Mouse (Mus musculus): ENCODE measurements around the gene Vamp1.

Vamp1 gene

GRCm38 (mm10) chr6:125215148-125215954 is at the start of gene Vamp1:
Vamp1 (plus strand) TSS chr6:125215551.
- DNase-seq, result peak; percentile 96

DNA sequence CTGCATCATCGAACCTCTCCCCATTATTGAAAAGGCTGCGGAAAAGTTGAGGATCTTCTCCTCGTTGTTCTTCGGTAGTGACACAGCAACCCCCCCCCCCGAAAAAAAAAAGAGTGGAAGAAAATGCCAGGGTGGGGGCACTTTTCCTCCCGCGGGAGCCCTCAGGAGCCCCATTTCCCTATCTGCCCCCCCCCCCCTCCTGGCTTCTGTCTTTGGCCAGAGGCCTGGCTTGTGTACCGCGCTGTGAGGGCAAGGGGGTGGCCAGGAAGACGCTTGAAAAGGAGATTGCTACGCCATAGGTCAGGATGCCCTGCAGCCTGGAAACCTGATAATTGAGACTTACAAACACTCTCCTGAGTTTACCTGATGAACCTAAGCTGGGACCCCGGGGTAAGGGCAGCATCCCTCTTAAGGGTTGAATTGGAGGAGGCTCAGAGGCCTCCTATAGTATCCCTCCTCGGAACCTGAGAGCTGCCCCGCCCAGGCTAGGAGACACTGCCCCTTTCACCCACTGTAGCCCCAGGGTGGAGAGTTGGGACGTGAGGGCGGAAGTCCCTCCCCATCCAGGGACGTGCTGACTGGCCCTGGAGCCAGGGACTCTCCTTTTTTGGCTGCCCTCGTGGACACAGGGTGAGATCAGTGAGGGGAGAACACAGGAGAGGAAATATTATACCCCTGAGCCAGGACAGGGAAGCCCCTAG is 49.1 kb upstream of the Vamp1 start, which contains the start of gene Gapdh:
Gene Gapdh (minus strand): TSS at position 417 of the 701 bp plus-strand sequence.
- peak; percentile 84 for DNase-seq

GRCm38 (mm10) chr6:125166861-125167650 is 48.3 kb upstream of the Vamp1 start:
- DNase-seq, result peak; percentile 41

DNA sequence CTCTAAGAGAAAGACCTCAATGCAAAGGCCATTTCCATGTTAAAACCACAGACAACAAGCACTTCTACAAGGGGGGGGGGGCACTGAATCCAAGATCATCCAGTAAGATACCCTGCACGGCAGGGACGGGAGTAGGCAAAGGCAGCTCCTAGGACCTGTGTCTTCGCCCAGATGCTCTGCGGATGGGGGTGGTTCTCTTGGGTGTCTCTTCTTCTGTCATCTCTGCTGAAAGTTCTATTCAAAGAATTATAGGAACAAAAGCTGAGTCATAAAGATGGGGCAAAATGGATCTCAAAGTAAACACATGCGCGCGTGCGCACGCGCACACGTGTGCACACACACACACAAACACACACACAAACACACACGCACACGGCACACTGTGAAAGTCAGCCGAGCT is 47.3 kb upstream of the Vamp1 start:
- no peak for DNase-seq

DNA sequence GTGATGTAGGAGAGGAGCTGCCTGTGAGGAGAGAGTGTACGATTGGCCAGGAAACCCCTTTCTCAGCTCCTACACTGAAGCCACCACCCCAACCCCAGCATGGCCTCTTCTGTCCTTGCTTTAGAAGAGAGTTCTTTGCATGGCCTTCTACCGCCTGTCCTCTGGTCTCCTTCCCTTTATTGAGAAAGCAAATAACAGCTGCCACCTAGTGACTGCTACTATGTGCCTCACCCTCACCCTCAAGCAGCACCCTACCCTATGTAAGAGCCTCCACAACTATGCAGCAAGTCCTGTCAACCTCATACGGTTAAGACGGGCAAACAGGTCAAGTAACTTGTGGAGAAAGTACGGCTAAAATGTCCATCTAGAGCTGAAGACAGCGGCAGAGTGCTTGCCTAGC is 45.2 kb upstream of the Vamp1 start:
- DNase-seq, result no peak

DNA sequence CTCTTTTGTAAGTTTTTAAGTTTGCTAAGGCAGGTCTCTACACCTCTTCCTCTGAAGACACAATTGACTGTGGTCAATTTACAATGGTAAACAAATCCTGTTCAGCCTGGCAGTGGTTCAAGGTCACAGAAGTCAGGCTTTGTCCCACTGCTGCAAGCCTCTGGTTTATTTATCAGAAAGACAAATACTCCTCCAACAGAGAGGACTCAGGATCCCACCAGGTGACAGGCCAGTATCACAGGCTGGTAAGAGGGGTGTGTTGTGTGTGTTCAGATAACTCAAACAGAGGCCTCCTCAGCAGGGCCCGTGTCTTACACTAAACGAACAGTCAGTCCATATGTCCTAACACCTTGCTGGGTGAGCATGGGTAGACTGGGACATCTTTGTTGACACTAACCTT is 42.9 kb upstream of the Vamp1 start:
- DNase-seq, result no peak

- no peak for DNase-seq
Measured at GRCm38 (mm10) chr6:125173256-125173655, 42.1 kb upstream of the Vamp1 start.

DNA sequence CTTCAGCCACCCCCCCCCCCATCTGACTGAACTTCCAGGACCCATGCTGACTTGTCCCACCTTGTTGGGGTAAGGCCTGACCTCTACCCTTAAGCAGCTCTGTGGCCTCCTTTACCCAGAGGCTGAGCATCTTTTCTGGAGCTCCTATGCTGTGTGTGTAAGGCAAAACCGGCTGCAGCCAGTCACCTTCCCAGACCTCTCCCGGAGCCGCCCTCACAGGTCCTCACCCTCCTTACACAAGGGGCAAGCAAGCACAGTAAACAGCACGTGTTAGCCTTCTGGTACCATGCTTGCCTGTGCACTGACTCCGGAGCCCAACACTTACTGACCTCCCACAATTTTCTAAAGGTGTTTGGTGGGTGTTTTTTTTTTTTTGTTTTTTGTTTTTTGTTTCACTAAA is 39.9 kb upstream of the Vamp1 start:
- DNase-seq, result no peak

- no peak for DNase-seq
Measured at GRCm38 (mm10) chr6:125179601-125180000, 35.8 kb upstream of the Vamp1 start.

DNA sequence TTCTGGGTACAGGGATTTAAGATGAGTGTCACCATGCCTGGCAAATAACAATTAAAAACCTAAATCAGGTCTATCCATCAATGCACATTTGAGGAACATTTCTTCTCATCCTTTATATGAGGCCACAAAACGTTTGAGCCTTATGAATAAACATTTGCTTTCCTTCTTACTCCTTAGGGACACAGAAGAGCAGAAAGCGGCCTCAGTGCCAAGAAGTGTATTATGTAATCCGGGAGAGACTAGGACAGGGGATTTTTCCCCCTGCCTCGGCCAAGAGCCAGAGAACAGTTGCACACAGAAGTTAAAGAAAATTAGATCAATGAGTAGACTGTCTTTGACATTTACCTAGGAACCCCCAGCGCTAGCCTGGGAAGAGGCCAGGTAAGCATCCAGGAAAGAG is 33.2 kb upstream of the Vamp1 start:
- no peak for DNase-seq

GRCm38 (mm10) chr6:125186203-125186602 is 29.1 kb upstream of the Vamp1 start:
- DNase-seq, result no peak

- no peak for DNase-seq
Measured at GRCm38 (mm10) chr6:125190816-125191215, 24.5 kb upstream of the Vamp1 start.

DNA sequence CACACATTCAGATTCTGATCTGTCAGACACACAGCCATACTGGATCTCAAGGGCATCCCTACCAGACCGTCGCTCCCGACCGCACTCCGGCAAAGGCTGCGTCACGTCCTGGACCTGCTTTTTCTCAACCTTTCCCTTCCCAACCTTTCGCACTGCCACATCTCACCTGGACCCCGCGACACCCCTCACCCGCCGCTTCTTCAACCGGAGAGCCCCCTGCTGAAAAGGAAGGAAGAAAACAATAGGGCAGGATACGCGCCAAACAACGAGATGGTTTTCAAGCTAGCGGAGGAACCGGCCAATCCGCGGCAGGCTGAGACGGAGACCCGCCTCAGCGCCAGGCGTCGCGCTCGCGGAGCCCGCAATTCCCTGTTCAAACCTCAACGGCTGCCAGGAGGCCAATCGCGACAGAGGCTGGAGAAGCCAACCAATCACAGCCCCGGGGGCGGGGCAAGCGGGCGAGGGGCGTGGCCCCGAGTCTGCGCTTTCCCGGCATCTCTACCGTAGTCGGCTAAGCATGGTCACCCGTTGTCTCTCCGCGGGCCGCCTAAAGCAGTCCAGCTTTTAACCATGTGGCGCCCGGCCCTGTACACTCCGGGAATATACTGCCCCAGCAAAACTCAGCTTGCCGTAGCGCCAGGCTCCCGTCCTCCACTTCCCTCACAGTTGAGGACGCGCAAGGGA is 23.9 kb upstream of the Vamp1 start, which contains the start of the genes Ncapd2 and Mrpl51:
Gene Ncapd2 (minus strand): TSS at position 370 of the 684 bp plus-strand sequence.
Gene Mrpl51 (plus strand): TSS at position 470 of the 684 bp plus-strand sequence.
- DNase-seq, result peak; percentile 99

- peak; percentile 96 for DNase-seq
Measured at GRCm38 (mm10) chr6:125192016-125192714, 23.2 kb upstream of the Vamp1 start.

- DNase-seq, result no peak
Measured at GRCm38 (mm10) chr6:125192841-125193240, 22.5 kb upstream of the Vamp1 start.

DNA sequence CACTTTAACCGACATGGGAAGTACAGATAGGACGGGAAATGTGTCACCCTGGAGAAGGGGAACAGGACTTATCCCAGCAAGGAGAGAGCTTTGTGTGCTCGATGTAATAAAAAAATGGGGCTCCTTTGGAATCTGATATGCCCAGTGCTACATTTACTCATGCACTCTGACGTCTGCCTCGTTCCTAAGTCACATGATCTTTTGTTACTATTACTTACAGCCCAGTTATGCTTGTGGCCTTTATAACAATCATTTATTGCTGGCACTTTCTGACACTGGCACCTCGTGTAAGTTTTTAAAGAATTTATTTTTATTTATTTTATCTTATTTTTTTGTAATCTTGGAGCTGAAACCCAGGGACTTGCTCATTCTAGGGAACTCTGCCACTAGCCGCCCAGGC is 22.0 kb upstream of the Vamp1 start:
- DNase-seq, result no peak

DNA sequence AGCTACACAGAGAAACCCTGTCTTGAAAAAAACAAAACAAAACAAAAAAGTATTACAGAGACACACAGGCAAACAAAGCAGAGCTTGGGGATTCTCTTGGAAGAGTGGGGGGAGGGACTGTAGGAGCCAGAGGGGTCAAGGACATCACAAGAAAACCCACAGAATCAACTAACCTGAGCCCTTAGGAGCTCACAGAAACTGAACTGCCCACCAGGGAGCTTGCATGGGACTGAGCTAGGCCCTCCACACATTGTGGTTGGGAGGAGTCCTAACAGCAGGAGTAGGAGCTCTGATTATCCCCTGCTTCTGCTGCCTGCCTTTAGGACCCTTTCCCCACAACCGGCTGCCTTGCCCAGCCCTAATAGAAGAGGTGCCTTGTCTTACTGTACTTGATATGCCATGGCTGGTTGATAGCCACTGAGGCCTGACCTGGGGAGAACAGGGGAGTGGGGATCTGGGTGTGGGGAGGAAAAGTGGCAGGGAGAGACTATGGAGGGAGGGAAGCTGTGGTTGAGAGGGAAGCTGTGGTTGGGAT is 19.7 kb upstream of the Vamp1 start:
- no peak for DNase-seq

GRCm38 (mm10) chr6:125196301-125196700 is 19.1 kb upstream of the Vamp1 start:
- no peak for DNase-seq

DNA sequence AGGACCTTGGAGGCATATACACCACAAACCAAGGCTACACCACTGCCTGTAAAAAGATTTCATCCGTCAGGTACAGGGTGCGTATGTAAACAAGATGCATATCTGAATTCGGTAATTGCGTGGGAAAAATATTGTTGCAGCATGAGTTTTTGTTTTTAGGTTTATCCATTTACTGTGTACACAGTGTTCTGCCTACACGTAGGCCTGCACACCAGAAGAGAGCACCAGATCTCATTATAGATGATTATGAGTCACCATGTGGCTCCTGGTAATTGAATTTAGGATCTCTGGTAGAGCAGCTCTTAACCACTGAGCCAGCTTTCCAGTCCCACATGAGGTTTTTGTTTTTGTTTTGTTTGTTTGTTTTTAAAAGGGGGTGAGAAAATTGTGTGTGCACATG is 18.2 kb upstream of the Vamp1 start:
- no peak for DNase-seq

DNA sequence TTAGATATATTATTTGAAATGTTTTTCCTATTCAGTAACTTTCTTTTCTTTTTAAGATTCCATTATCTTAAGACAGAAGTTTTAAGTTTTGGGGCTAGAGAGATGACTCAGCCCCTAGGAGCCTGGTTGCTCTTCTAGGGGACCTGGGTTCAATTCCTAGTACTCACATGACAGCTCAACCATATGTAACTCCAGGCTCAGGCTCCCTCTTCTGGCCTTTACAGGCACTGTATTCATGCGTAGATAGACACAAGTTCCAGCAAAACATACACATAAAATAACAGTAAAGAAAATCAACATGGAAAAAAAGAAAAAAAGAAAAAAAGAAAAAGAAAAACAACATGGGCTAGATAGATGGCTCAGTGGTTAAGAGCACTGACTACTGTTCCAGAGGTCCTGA is 4.9 kb upstream of the Vamp1 start:
- no peak for DNase-seq

GRCm38 (mm10) chr6:125212621-125213020 is 2.7 kb upstream of the Vamp1 start:
- no peak for DNase-seq

DNA sequence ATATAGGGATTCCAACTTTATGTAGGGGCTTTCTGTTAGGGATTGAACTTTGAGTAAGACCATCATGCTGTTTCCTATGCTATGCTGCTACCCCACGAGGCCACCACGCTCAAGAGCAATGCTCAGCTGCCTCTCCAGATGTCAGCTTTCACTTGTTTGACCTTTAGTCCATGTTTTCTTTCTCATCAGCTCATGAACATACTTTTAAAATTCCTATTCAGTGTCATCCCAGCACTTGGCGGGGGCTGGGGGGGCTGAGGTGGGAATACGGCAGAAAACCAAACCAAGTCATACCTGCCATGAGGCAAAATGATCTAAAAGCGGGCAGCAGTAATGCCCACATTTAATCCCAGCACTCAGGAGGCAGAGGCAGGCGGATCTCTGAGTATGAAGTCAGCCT is 2.2 kb upstream of the Vamp1 start:
- no peak for DNase-seq
